Mouse (Mus musculus) R1 (cell line): ENCODE results near the gene Tubb3.
"Not testable (repeated sequence)": the region's sequence is repeated elsewhere in the genome, so short reads cannot be mapped to it uniquely, and the experiment has no call there.

Experiments used
- DNase-seq: peaks from one replicate; pipeline ENCODE4 v3.0.0-alpha.2; 2018; ENCODE audit warnings: low read depth, low spot score

The Tubb3 gene

GRCm38 (mm10) chr8:123431616-123432365 lies 20.6 kb downstream of the Tubb3 start:
- no peak for DNase-seq

GRCm38 (mm10) chr8:123432381-123432780 lies 21.2 kb downstream of the Tubb3 start:
- DNase-seq, result peak; percentile 63

GRCm38 (mm10) chr8:123433241-123433974 lies 22.2 kb downstream of the Tubb3 start:
- peak; percentile 58 for DNase-seq

GRCm38 (mm10) chr8:123441788-123442187 lies 30.6 kb downstream of the Tubb3 start:
- DNase-seq, result no peak

- DNase-seq, result no peak
Measured at GRCm38 (mm10) chr8:123442351-123442750, 31.1 kb downstream of the Tubb3 start.

GRCm38 (mm10) chr8:123442871-123443575 lies 31.8 kb downstream of the Tubb3 start:
- peak; percentile 91 for DNase-seq

- DNase-seq, result no peak
Measured at GRCm38 (mm10) chr8:123443576-123443921, 32.3 kb downstream of the Tubb3 start.

GRCm38 (mm10) chr8:123444131-123444530 lies 32.9 kb downstream of the Tubb3 start:
- DNase-seq, result no peak

- peak; percentile 44 for DNase-seq
Measured at GRCm38 (mm10) chr8:123445981-123446380, 34.8 kb downstream of the Tubb3 start.

GRCm38 (mm10) chr8:123446799-123447198 lies 35.6 kb downstream of the Tubb3 start:
- DNase-seq, result peak; percentile 95

- DNase-seq, result no peak
Measured at GRCm38 (mm10) chr8:123450783-123451182, 39.6 kb downstream of the Tubb3 start.

GRCm38 (mm10) chr8:123451747-123452146 lies 40.5 kb downstream of the Tubb3 start:
- DNase-seq, result not testable (repeated sequence)

- no peak for DNase-seq
Measured at GRCm38 (mm10) chr8:123452149-123452548, 40.9 kb downstream of the Tubb3 start.

- peak; percentile 65 for DNase-seq
Measured at GRCm38 (mm10) chr8:123453291-123453690, 42.1 kb downstream of the Tubb3 start.

- peak; percentile 99 for DNase-seq
Measured at GRCm38 (mm10) chr8:123453951-123454350, 42.7 kb downstream of the Tubb3 start.

GRCm38 (mm10) chr8:123454559-123454958 lies 43.3 kb downstream of the Tubb3 start:
- DNase-seq, result no peak

GRCm38 (mm10) chr8:123463651-123464050 lies 52.4 kb downstream of the Tubb3 start:
- DNase-seq, result no peak

GRCm38 (mm10) chr8:123467476-123467875 lies 56.3 kb downstream of the Tubb3 start:
- DNase-seq, result no peak
